Mouse (Mus musculus) CH12.LX (cell line): Measurements from ENCODE around the gene Tnp2. TPM values are rescaled to one million over a fixed set of nuclear protein-coding genes. Genes with fewer than 3 reads are reported as not detected.

Experiments used
- DNase-seq: peaks from one replicate; pipeline ENCODE4 v3.0.0-alpha.2; 2013; ENCODE audit errors: extremely low read depth
- H3K27ac ChIP-seq: 2 replicates; pipeline ENCODE4 v1.5.1; 2012; ENCODE audit warnings: low read depth, mild to moderate bottlenecking, control low read depth, moderate library complexity; ENCODE audit not compliant: insufficient read depth
- H3K27me3 ChIP-seq: replicated peaks from 2 replicates; pipeline ENCODE3; 2012; ENCODE audit warnings: inconsistent platforms
- H3K36me3 ChIP-seq, 2 experiments: replicated peaks in 1 of 2; 2 replicates each; pipeline versions ENCODE3 to v1.6.1; 2012; ENCODE audit warnings: inconsistent platforms in 1 of 2, low read length in 1 of 2, mild to moderate bottlenecking in 1 of 2, mixed read lengths in 1 of 2, moderate library complexity in 1 of 2; ENCODE audit not compliant: control insufficient read depth in 1 of 2, insufficient read depth in 1 of 2
- H3K4me1 ChIP-seq, 2 experiments: 2 replicates each; pipeline ENCODE4 v1.6.1; 2012; ENCODE audit warnings: inconsistent platforms in 1 of 2, moderate library complexity in 1 of 2; ENCODE audit not compliant: insufficient read depth in 2 of 2, control insufficient read depth in 1 of 2
- H3K4me2 ChIP-seq: 2 replicates; pipeline ENCODE4 v1.6.1; 2012; ENCODE audit warnings: low read depth, mild to moderate bottlenecking, control low read depth; ENCODE audit not compliant: poor library complexity, insufficient read depth, severe bottlenecking
- H3K4me3 ChIP-seq, 3 experiments: fragments of 150-350 bp in 1 of 3; sonication (generic) in 1 of 3; replicated peaks in 1 of 3; 2 replicates each; pipeline versions ENCODE3 to v1.5.1; 2011 to 2012; ENCODE audit warnings: low read depth in 2 of 3, low read length in 2 of 3, mild to moderate bottlenecking in 2 of 3, moderate library complexity in 2 of 3, control low read depth in 1 of 3, improper control_type of control experiment in 1 of 3, inconsistent platforms in 1 of 3, mixed read lengths in 1 of 3; ENCODE audit not compliant: poor library complexity in 1 of 3
- H3K79me2 ChIP-seq: replicated peaks from 2 replicates; pipeline ENCODE4 v1.6.1; 2012; ENCODE audit warnings: mild to moderate bottlenecking, moderate library complexity; ENCODE audit not compliant: control insufficient read depth, poor library complexity, insufficient read depth, severe bottlenecking; ENCODE audit errors: extremely low read depth
- H3K9ac ChIP-seq: 2 replicates; pipeline ENCODE4 v1.6.1; 2012; ENCODE audit warnings: low read depth, mild to moderate bottlenecking, control low read depth, moderate library complexity; ENCODE audit not compliant: insufficient read depth
- H3K9me3 ChIP-seq: replicated peaks from 2 replicates; pipeline ENCODE3; 2012; ENCODE audit warnings: low read length, inconsistent platforms, mixed read lengths
- BHLHE40 ChIP-seq: IDR thresholded peaks from 2 replicates; pipeline ENCODE4 v1.6.1; 2011; ENCODE audit warnings: mild to moderate bottlenecking, low read depth, low read length, improper control_type of control experiment
- CHD1 ChIP-seq: IDR thresholded peaks from 2 replicates; pipeline ENCODE4 v1.6.1; 2012; ENCODE audit warnings: low read depth, low read length, improper control_type of control experiment, inconsistent platforms
- IRF4 ChIP-seq: IDR thresholded peaks from 2 replicates; pipeline ENCODE4 v1.6.1; 2014; ENCODE audit warnings: low read depth, mild to moderate bottlenecking, inconsistent platforms, low read length, improper control_type of control experiment
- JUN ChIP-seq: IDR thresholded peaks from 2 replicates; pipeline ENCODE4 v1.6.1; 2011; ENCODE audit warnings: low read depth, mild to moderate bottlenecking, low read length, improper control_type of control experiment, moderate library complexity; ENCODE audit not compliant: insufficient read depth
- JUND ChIP-seq: conservative IDR thresholded peaks from 2 replicates; pipeline ENCODE4 v1.6.1; 2011; ENCODE audit warnings: low read depth, low read length, improper control_type of control experiment
- KAT2A ChIP-seq: IDR thresholded peaks from 2 replicates; pipeline ENCODE4 v1.6.1; 2012; ENCODE audit warnings: low read length, improper control_type of control experiment, inconsistent platforms; ENCODE audit not compliant: insufficient replicate concordance
- MAFK ChIP-seq: IDR thresholded peaks from 2 replicates; pipeline ENCODE4 v1.6.1; 2011; ENCODE audit warnings: low read length, improper control_type of control experiment; ENCODE audit not compliant: insufficient replicate concordance
- MAX ChIP-seq: IDR thresholded peaks from 2 replicates; pipeline ENCODE4 v1.6.1; 2011; ENCODE audit warnings: low read length, improper control_type of control experiment
- MXI1 ChIP-seq: IDR thresholded peaks from 2 replicates; pipeline ENCODE4 v1.6.1; 2011; ENCODE audit warnings: mild to moderate bottlenecking, low read depth, low read length, improper control_type of control experiment
- MYC ChIP-seq: IDR thresholded peaks from 2 replicates; pipeline ENCODE4 v1.6.1; 2011; ENCODE audit warnings: low read depth, mild to moderate bottlenecking, improper control_type of control experiment, low read length
- NRF1 ChIP-seq: IDR thresholded peaks from 2 replicates; pipeline ENCODE4 v1.6.1; 2014; ENCODE audit warnings: low read depth, mild to moderate bottlenecking, inconsistent platforms, low read length, improper control_type of control experiment, moderate library complexity
- PAX5 ChIP-seq: IDR thresholded peaks from 2 replicates; pipeline ENCODE4 v1.6.1; 2012; ENCODE audit warnings: low read length, inconsistent platforms, mixed read lengths
- POLR2A ChIP-seq: IDR thresholded peaks from 2 replicates; pipeline ENCODE4 v1.6.1; 2011; ENCODE audit warnings: low read depth, mild to moderate bottlenecking, improper control_type of control experiment, low read length
- POLR2AphosphoS2 ChIP-seq: IDR thresholded peaks from 2 replicates; pipeline ENCODE4 v1.6.1; 2011; ENCODE audit warnings: low read depth, low read length, improper control_type of control experiment
- RAD21 ChIP-seq: IDR thresholded peaks from 2 replicates; pipeline ENCODE4 v1.6.1; 2011; ENCODE audit warnings: low read depth, mild to moderate bottlenecking, low read length, improper control_type of control experiment, moderate library complexity
- SIN3A ChIP-seq: IDR thresholded peaks from 2 replicates; pipeline ENCODE4 v1.6.1; 2012; ENCODE audit warnings: low read length, improper control_type of control experiment, inconsistent platforms
- SMC3 ChIP-seq: IDR thresholded peaks from 2 replicates; pipeline ENCODE4 v1.6.1; 2011; ENCODE audit warnings: low read depth, low read length, improper control_type of control experiment
- TCF12 ChIP-seq: IDR thresholded peaks from 2 replicates; pipeline ENCODE4 v1.6.1; 2014; ENCODE audit warnings: low read depth, mild to moderate bottlenecking, inconsistent platforms, low read length, improper control_type of control experiment
- UBTF ChIP-seq: IDR thresholded peaks from 2 replicates; pipeline ENCODE4 v1.6.1; 2012; ENCODE audit warnings: low read depth, mild to moderate bottlenecking, inconsistent platforms, low read length, improper control_type of control experiment, moderate library complexity
- USF2 ChIP-seq: conservative IDR thresholded peaks from 2 replicates; pipeline ENCODE4 v1.6.1; 2011; ENCODE audit warnings: low read depth, low read length, improper control_type of control experiment
- ZKSCAN1 ChIP-seq: IDR thresholded peaks from 2 replicates; pipeline ENCODE4 v1.6.1; 2012; ENCODE audit warnings: low read depth, inconsistent platforms, low read length, improper control_type of control experiment, borderline replicate concordance
- ZMIZ1 ChIP-seq: IDR thresholded peaks from 2 replicates; pipeline ENCODE4 v1.6.1; 2012; ENCODE audit warnings: low read depth, mild to moderate bottlenecking, inconsistent platforms, low read length, improper control_type of control experiment
- ZNF384 ChIP-seq: IDR thresholded peaks from 2 replicates; pipeline ENCODE4 v1.6.1; 2012; ENCODE audit warnings: low read depth, low read length, improper control_type of control experiment, inconsistent platforms
- dilution Hi-C: fragments of 300-500 bp; cut with MboI; formaldehyde crosslinking; loops from 2 replicates; pipeline ENCODE4 v1.14.3; 2020; ENCODE audit warnings: low sequenced_read_pairs; ENCODE audit not compliant: extremely low pct_unique_long_range_greater_than_20kb, extremely low pct_ligation_motif_present
- in situ Hi-C: fragments of 300-500 bp; cut with MboI; formaldehyde crosslinking; loops from 3 replicates; pipeline ENCODE4 v1.14.3; 2019; ENCODE audit warnings: low sequenced_read_pairs, low pct_ligation_motif_present, low pct_unique_long_range_greater_than_20kb, mixed read lengths
- polyA plus RNA-seq: library from polyadenylated mRNA; unstranded; fragments of >175 nt; gene quantifications from 2 replicates; pipeline ENCODE4 v1.2.1, GENCODE M21; 2012; ENCODE audit warnings: low read depth; ENCODE audit not compliant: insufficient read length
- total RNA-seq, 2 experiments: library from RNA; depleted of rRNA; stranded (reverse); fragments of 300-350 nt in 1 of 2; fragments of >200 nt in 1 of 2; gene quantifications; 2 replicates each; pipeline ENCODE4 v1.2.3; 2012 to 2014

The Tnp2 gene
- total and polyA plus RNA-seq, 3 experiments = 0.25 to 0.43 TPM; not detected in 1

GRCm38 (mm10) chr16:10814864-10815263 lies 26.4 kb upstream of the Tnp2 start:
- Histone ChIP-seq H3K9ac (no peak overlapping the region), H3K4me1 (peaks cover 26 to 43% of the 10 kb centered on the region in 2 experiments), H3K4me2 (no peak overlapping the region), H3K27ac (no peak overlapping the region), H3K9me3 (no peaks in the 10 kb centered on the region), H3K27me3 (peaks cover 18% of the 10 kb centered on the region), H3K4me3 (no peak overlapping the region), H3K36me3 (no peaks in the 10 kb centered on the region), H3K79me2 (no peaks in the 10 kb centered on the region)
- in situ Hi-C loops (no loop called here), dilution Hi-C loops (no loop called here)
- no peak for TF ChIP-seq TCF12
- no peak for TF ChIP-seq SIN3A
- TF ChIP-seq ZMIZ1 = no peak
- no peak for TF ChIP-seq MXI1
- TF ChIP-seq POLR2A = no peak
- TF ChIP-seq USF2 = no peak
- TF ChIP-seq MAX = no peak
- TF ChIP-seq NRF1 = no peak
- no peak for TF ChIP-seq BHLHE40
- no peak for TF ChIP-seq MAFK
- no peak for TF ChIP-seq JUN
- no peak for DNase-seq

GRCm38 (mm10) chr16:10813726-10814125 lies 25.3 kb upstream of the Tnp2 start:
- no peaks in the 10 kb centered on the region for H3K36me3 ChIP-seq
- no peak overlapping the region for H3K9ac ChIP-seq
- TF ChIP-seq RAD21 (no peak), TCF12 (no peak), USF2 (no peak), UBTF (no peak), MYC (no peak), MXI1 (no peak), IRF4 (no peak), CHD1 (no peak), PAX5 (no peak), POLR2A (no peak), JUND (no peak), ZNF384 (no peak), SMC3 (no peak), MAFK (no peak), MAX (no peak), KAT2A (no peak), POLR2AphosphoS2 (no peak), ZKSCAN1 (no peak)
- no peaks in the 10 kb centered on the region for H3K9me3 ChIP-seq
- H3K79me2 ChIP-seq = no peaks in the 10 kb centered on the region
- no peak overlapping the region for H3K27ac ChIP-seq
- no peak overlapping the region for H3K4me3 ChIP-seq
- in situ Hi-C loops = no loop called here
- H3K27me3 ChIP-seq = peaks cover 25% of the 10 kb centered on the region
- dilution Hi-C loops = no loop called here
- no peak overlapping the region for H3K4me2 ChIP-seq
- H3K4me1 ChIP-seq = peaks cover 19 to 38% of the 10 kb centered on the region in 2 experiments
- no peak for DNase-seq
